Mouse (Mus musculus) spleen, adult 2 months (tissue): ENCODE measurements around the gene Zfp423. TPM values are rescaled to one million over a fixed set of nuclear protein-coding genes. Genes with fewer than 3 reads are reported as not detected.

Experiments used
- DNase-seq, 2 experiments: peaks; one replicate each; pipeline versions ENCODE4 v3.0.0 to v3.0.0-alpha.2; 2012 to 2021; ENCODE audit warnings: low spot score in 2 of 2, low read depth in 1 of 2
- H3K27ac ChIP-seq: fragments of 200-500 bp; 2 replicates; pipeline ENCODE4 v1.5.1; 2012; ENCODE audit warnings: low read length, inconsistent platforms; ENCODE audit not compliant: insufficient read depth
- H3K27me3 ChIP-seq: fragments of 200-500 bp; 2 replicates; pipeline ENCODE4 v1.6.1; 2012; ENCODE audit warnings: mild to moderate bottlenecking, moderate library complexity, low read length, inconsistent platforms; ENCODE audit not compliant: control insufficient read depth, insufficient read depth
- H3K36me3 ChIP-seq: fragments of 200-500 bp; 2 replicates; pipeline ENCODE4 v1.6.1; 2012; ENCODE audit warnings: mild to moderate bottlenecking, low read length, inconsistent platforms; ENCODE audit not compliant: control insufficient read depth, insufficient read depth
- H3K4me1 ChIP-seq: fragments of 200-500 bp; 2 replicates; pipeline ENCODE4 v1.6.1; 2011; ENCODE audit warnings: inconsistent platforms; ENCODE audit not compliant: control insufficient read depth, insufficient read depth, insufficient read length
- H3K4me3 ChIP-seq: fragments of 200-500 bp; 2 replicates; pipeline ENCODE4 v1.5.1; 2011; ENCODE audit warnings: mild to moderate bottlenecking, inconsistent platforms; ENCODE audit not compliant: insufficient read depth, insufficient read length; ENCODE audit errors: extremely low read depth
- CTCF ChIP-seq: fragments of 200-500 bp; IDR thresholded peaks from 2 replicates; pipeline ENCODE4 v1.5.1; 2011; ENCODE audit warnings: mild to moderate bottlenecking, inconsistent platforms; ENCODE audit not compliant: insufficient read depth, insufficient read length, insufficient replicate concordance; ENCODE audit errors: extremely low read depth
- POLR2A ChIP-seq: fragments of 200-500 bp; IDR thresholded peaks from 2 replicates; pipeline ENCODE4 v1.6.1; 2011; ENCODE audit warnings: low read depth, low read length, inconsistent platforms
- WGBS: fragments of 180-500 bp; shearing (Covaris S2); methylation state at CpG from one replicate; pipeline ENCODE4 v1.1.7; 2018; 5-methylcytosine and 5-hydroxymethylcytosine counted together
- polyA plus RNA-seq: library from polyadenylated mRNA; depleted of rRNA; stranded (reverse); fragments of >200 nt; gene quantifications from 2 replicates; pipeline ENCODE4 v1.2.3, GENCODE M21; 2012

Gene Zfp423
- polyA plus RNA-seq, 1 experiment = 4.6 TPM

DNA sequence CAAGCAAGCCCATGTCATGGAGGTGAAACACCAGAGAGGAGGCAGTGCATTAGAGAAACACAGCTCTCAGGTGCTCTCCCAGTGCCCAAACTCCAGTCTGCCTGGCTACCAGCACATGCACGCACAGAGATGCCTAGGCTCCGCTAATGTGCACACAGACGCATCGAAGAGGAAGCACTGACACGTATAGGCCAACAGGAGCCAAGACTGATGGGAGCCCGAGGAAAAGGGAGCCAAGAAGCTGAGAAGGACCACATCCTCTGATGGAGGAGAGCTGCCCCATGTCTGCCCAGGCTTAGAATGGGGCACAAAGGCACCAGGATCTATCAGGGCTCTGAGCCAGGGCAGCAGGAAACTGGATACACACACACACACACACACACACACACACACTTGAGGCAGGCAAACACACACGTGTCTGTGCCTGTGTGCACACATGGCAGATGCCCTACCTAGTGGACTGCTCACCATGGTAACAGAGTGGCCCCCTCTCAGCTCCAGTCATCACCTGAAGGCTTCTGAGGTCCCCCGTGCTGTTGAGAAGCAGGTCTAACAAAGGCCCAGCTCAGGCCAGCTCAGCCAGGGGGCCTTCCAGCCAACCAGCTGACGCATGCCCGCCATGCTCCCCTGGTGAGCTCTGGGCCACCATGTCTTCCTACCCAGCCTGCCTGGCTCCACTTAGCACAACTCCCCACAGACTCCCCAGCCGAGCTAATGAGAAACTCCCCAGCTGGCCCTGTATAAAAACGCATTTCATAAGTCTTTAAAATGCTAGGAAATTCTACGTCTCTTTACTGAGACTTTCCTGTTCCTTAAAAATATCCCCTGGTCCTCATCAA lies 64.0 kb downstream of the Zfp423 start:
- Histone ChIP-seq H3K4me3 (no peak overlapping the region), H3K4me1 (no peaks in the 10 kb centered on the region), H3K27ac (peak overlapping the region; percentile 26; the same call in 1 of the 2 replicates), H3K27me3 (no peaks in the 10 kb centered on the region), H3K36me3 (no peaks in the 10 kb centered on the region)
- no peak for DNase-seq
- TF ChIP-seq POLR2A (no peak), CTCF (no peak)
- WGBS = 77% methylated on average over 13 of the region's 13 CpGs

DNA sequence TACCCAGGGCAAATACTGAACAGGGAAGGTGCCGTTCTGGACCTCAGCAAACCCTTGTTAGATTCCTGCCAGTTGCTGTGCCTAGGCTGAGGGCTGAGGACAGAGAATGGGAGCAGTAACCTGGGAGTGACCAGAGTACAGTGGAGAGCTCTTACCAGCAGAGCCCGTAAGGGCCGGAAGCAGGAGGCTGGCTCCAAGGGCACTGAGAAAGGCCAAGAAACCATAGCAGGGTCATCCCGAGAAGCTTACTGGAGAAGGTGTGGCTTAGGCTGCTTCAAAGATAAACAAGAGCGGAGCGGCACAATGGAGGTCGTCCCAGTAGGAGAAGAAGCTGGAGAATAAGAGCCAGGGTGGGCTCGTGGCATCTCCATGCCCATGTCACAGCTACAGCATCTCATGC lies 65.1 kb downstream of the Zfp423 start:
- H3K27me3 ChIP-seq = no peaks in the 10 kb centered on the region
- no peak for TF ChIP-seq CTCF
- TF ChIP-seq POLR2A = no peak
- no peak overlapping the region; the same call in 1 of the 2 replicates for H3K27ac ChIP-seq
- no peaks in the 10 kb centered on the region for H3K36me3 ChIP-seq
- WGBS = 89% methylated on average over 8 of the region's 8 CpGs
- no peaks in the 10 kb centered on the region for H3K4me1 ChIP-seq
- DNase-seq = no peak
- no peak overlapping the region for H3K4me3 ChIP-seq

DNA sequence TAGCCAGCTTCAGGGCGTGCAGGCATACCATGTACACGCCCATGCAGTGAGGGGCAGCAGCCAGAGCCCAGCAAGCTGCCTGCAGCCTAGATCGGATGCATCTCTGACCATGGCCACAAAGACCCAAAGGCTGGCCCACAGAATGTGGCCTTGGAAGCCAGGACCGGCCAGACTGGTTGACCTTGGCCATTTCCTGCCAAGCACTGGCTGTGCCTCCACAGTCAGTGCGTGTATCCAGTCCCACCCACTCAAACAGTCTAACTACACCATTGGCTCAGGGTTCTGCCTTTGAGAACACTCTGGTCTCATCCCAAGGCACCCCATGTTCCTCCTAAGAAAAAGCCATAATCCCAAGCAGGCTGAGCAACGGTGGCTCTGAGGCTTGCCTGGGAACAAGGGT lies 65.8 kb downstream of the Zfp423 start:
- Histone ChIP-seq H3K4me3 (no peak overlapping the region), H3K27ac (peak overlapping the region; percentile 27; the same call in 1 of the 2 replicates), H3K27me3 (no peaks in the 10 kb centered on the region), H3K4me1 (no peaks in the 10 kb centered on the region), H3K36me3 (no peaks in the 10 kb centered on the region)
- WGBS = 85% methylated on average over 6 of the region's 6 CpGs
- DNase-seq = no peak
- TF ChIP-seq CTCF (no peak), POLR2A (no peak)

DNA sequence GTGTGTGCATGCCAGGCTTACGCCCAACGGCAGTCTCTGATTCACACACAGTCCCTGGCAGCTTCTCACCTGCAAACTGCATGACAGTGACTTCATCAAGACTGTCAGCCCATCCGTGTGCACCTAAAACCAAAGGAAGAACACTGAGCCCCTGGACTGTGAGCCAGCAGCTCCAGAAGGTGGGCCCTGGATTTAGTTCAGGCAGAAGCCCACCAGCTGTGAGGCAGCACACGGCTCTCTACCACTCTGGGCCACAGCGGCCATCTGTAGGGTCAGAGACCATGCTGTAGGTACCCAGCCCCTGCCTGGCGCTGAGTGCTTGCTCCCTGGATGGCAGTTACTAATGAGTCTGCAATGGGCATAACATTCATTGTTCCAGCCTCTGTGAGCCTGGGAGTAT lies 66.5 kb downstream of the Zfp423 start:
- H3K27me3 ChIP-seq = no peaks in the 10 kb centered on the region
- no peak for DNase-seq
- TF ChIP-seq CTCF = no peak
- TF ChIP-seq POLR2A = no peak
- no peaks in the 10 kb centered on the region for H3K4me1 ChIP-seq
- H3K36me3 ChIP-seq = no peaks in the 10 kb centered on the region
- no peak overlapping the region for H3K27ac ChIP-seq
- 89% methylated on average over 6 of the region's 6 CpGs for WGBS
- H3K4me3 ChIP-seq = no peak overlapping the region

DNA sequence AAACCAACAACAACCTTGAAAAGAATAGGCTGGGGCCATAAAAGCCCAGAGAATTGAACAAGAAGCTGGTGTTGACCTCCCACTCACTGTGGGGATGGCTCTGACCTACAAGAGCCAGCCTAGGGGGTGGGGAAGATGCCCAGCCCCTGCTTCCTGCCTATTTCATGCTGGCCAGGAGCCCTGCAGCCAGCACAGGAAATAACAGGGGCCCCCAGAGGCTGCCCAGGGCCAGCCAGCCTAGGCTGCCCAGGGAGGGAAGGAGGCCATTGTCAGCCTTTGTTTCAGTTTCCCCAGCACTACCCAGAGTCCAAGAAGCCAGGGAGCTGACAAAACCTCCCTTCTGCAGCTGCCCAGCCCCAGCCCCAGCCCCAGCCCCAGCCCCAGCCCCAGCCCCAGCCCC lies 67.5 kb downstream of the Zfp423 start:
- Histone ChIP-seq H3K4me1 (no peaks in the 10 kb centered on the region), H3K27me3 (no peaks in the 10 kb centered on the region), H3K36me3 (no peaks in the 10 kb centered on the region), H3K4me3 (no peak overlapping the region), H3K27ac (no peak overlapping the region)
- no peak for TF ChIP-seq CTCF
- no peak for TF ChIP-seq POLR2A
- DNase-seq = no peak

DNA sequence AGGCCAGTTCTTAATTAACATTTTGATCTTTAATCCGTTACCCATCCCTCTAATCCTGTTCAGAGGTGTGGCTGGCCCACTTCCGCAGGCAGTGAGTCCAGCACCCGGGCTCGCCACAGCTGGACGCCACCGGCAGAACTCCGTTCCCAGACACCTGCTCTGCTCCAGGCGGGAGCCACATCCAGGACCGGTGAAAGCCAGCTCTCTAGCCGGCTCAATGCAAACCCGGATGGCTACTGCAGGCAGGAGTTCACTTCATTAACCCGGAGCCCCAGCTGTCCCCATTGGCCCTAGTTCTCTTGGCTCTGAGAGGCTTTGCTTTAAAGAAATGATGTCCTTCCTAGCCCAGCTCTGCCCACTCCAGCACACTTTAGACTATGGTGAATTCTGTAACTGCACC lies 71.4 kb downstream of the Zfp423 start:
- WGBS = 90% methylated on average over 12 of the region's 12 CpGs
- H3K27me3 ChIP-seq = no peaks in the 10 kb centered on the region
- no peaks in the 10 kb centered on the region for H3K4me1 ChIP-seq
- no peak overlapping the region for H3K27ac ChIP-seq
- DNase-seq = no peak
- H3K36me3 ChIP-seq = no peaks in the 10 kb centered on the region
- H3K4me3 ChIP-seq = no peak overlapping the region
- TF ChIP-seq POLR2A (no peak), CTCF (no peak)

DNA sequence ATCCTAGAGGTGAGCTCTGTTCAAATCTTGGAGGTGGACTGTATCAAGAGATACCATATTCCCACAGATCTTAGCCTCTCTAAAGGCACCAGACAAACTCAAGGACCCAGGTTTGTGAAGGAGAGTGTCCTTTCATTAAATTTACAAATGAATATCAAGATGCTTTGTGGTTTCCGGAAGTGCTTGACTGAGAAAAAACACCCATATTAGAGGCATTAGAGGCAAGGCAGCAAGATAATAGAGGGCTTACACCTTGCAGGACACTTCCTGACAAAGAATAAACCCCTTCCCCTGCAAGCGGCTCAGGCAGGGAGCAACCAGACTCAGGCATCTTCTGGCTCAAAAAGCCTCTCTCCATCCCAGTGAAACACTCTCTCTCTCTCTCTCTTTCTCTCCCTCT lies 78.3 kb downstream of the Zfp423 start:
- no peak overlapping the region for H3K27ac ChIP-seq
- no peak for TF ChIP-seq CTCF
- TF ChIP-seq POLR2A = no peak
- no peaks in the 10 kb centered on the region for H3K27me3 ChIP-seq
- H3K36me3 ChIP-seq = no peaks in the 10 kb centered on the region
- WGBS = 71% methylated on average over 2 of the region's 2 CpGs
- no peaks in the 10 kb centered on the region for H3K4me1 ChIP-seq
- H3K4me3 ChIP-seq = no peak overlapping the region
- no peak for DNase-seq
